Mouse (Mus musculus) kidney, postnatal 36 days (tissue): ENCODE results near the gene Gm44790.
"Not testable (repeated sequence)": the region's sequence is repeated elsewhere in the genome, so short reads cannot be mapped to it uniquely, and the experiment has no call there.

Experiments
- DNase-seq, 2 experiments: peaks; one replicate each; pipeline ENCODE4 v3.0.0; 2021 to 2022; ENCODE audit warnings: mixed read lengths in 2 of 2

Gm44790 gene

GRCm38 (mm10) chr6:86426358-86426757 is at the start of gene Gm44790:
Gene Gm44790, plus strand, starts transcription at chr6:86426658.
- DNase-seq, result no peak

DNA sequence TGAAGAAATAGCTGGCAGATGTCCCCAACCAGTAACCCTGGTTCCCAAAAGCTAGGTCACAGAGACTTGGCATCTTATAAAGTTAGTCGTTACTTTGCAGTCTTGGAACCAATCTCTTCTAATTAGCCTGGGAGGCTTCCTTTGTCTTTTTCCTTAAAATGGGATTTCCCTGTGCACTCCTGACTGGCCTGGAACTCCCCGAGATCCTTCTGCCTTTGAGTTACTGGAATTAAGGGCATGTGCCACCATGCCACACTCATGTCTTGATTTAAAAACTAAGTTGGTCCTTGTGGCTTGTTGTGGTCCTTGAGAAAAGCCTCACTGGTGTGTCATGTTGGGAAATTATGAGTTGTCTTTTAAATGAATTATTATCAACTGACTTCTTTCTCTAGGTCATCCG is 48.1 kb upstream of the Gm44790 start:
- DNase-seq, result no peak

GRCm38 (mm10) chr6:86380112-86380511 is 46.3 kb upstream of the Gm44790 start:
- not testable (repeated sequence) for DNase-seq

GRCm38 (mm10) chr6:86382551-86382950 is 43.9 kb upstream of the Gm44790 start:
- no peak for DNase-seq

DNA sequence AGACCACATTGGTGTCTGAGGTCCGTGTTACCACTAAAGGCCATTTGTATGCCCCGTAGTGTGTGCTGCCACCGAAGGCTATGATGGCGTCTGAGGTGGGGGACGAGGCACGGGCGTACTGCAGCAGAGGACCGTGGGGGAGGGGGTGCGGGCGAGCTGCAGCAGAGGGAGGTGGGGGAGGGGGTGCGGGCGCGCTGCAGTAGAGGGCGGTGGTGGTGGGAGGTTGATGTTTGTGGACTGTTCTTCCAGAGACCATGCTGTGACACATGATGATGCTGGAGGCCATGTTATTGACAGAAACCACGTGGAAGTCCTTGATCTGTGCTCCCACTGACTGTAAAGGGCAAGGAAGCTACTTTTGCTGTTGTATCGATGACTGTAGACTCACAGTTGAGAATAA is 43.1 kb upstream of the Gm44790 start:
- DNase-seq, result no peak

DNA sequence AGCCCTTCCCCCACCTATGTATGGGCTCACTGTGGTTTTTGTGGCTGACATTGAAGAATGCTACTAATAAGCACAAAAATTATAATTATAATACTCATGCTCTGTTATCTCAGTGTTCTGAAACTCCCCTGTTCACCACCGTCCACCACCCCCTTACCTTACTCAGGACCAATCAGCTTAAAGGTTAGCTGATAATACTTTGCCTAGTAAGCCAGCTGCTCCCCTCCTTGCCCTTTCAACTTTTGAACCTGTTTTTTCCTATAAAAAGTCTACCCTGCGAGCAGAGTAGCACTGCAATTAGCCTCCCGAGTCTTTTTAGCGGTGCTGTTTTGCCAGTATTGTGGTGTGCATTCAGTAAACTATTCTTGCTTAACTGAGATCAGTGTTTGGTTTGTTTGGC is 41.8 kb upstream of the Gm44790 start:
- no peak for DNase-seq

DNA sequence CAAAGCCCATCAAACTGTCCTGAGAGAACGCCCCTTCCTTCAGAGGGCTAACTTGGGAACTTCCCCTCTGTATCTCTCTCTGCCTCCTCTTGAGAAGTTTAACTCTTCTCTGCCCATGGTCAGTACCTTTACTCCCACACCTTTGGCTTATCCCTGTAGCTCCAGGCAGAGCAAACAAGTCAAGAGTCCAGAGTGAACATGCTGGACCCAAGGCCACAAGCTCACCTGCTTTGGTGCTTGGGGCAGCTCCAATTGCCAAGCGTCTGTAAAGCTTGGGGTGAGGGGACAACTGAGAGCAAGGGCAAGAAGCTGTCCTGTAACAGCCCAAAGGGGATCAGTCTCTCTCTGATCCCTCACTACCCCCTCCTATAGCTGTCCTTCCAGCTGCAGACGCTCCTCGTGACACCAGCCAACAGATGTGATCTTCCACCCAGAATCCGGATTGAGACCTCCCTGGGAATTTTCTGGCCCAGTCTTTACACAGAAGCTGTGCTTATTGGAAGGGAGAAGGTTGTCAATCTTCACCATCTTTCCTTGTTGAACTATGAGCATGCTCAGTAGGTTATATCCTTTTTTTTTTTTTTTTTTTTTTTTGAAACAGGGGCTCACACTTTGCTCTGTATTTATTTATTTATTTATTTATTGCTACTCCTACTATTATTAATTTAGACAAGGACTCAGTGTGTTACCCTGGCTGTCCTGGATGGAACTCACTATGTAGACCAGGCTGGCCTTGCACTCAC is 40.9 kb upstream of the Gm44790 start:
- no peak for DNase-seq

- peak; percentile 78 to 85 for DNase-seq
Observed at GRCm38 (mm10) chr6:86387313-86387712, 39.1 kb upstream of the Gm44790 start.

DNA sequence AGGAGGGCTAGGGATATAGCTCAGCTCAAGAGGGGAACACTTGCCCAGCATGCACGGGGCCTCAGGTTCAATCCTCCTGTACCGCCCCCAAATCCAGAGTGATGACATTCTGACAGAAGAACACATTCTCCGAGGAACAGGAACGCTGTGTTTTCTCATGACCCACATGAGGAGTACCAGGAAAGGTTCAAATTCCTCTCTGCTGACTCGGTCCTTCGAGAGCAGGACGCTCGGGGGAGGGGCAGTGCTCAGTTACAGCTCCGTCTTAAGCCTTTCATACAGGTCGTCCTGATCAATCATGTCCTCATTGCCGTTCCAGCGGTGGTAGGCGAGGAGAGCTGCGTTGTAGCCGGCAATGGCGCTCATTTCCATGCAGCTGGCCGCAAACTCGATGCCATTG is 38.0 kb upstream of the Gm44790 start:
- DNase-seq, result peak; percentile 58 to 70

- DNase-seq, result peak in 1 of 2 experiments; percentile 29
Observed at GRCm38 (mm10) chr6:86391326-86391725, 35.1 kb upstream of the Gm44790 start.

DNA sequence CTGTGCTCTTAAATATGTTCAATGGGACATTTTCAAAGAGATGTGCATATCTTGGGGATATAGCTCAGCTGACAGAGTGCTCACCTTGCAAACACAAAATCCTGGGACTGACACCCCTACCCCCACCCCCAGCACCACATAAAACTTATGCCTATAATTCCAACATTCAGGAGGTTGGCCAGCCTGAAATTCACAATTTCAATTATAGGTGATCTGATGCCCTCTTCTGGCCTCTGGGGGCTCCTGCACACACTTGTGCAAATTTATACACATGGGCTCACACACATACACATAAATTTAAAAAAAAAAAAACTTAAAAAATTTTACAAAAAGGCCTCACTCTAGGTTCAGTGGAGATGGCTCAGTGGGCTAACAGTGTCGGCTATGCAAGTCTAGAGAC is 33.3 kb upstream of the Gm44790 start:
- DNase-seq, result peak in 1 of 2 experiments; percentile 30

DNA sequence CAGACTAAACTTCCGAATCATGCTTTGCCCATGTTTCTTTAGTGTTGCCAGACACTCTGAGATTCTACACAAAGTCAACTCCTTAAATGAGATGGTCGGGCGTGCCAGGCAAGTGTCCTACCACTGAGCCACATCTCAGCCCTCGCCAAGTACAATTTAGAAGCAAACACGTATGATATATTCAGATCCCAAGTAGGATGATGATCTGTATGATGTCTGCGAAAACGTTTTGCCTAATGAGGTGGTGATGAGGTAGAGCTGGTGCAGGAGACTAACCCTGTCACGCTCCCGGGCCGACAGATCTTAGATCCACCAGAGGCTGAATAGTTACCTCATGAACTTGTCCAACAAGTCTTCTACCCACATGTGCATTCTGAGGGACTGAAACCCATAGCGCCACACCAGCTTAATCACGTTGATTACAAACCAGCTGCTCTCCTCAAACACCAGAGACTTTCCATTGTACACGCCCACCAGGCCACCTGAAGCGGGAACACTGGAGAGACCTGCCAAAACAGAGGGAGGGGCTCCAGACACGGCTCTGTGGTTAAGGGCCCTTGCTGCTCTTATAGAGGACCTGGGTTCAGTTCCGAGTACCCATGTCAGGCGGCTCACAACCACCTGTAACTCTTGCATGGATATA is 32.3 kb upstream of the Gm44790 start:
- DNase-seq, result no peak

GRCm38 (mm10) chr6:86395021-86395420 is 31.4 kb upstream of the Gm44790 start:
- DNase-seq, result no peak

DNA sequence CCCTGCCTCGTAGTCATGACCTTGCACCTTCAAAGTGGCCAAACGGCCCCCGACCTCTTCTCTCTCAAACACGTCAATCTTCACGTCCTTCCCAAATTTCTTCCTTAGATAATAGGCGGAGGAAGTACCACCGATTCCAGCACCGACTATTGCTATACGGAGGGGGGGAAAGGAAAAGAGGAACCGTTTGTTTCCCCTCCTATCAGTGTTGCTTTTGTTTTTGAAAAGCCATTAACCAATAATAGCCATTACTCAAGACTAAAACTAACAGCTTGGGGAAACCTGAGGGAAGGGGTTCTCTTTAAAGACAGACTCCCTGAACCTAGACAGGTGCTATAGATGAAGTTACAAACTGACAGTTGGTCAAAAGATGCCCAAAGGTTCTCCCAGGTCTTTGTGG is 30.5 kb upstream of the Gm44790 start:
- no peak for DNase-seq

GRCm38 (mm10) chr6:86396581-86397256 is 29.7 kb upstream of the Gm44790 start, which contains the start of gene Pcyox1:
Gene Pcyox1, minus strand, starts transcription at chr6:86397154.
- peak; percentile 89 to 94 for DNase-seq

- no peak for DNase-seq
Observed at GRCm38 (mm10) chr6:86397257-86397980, 29.0 kb upstream of the Gm44790 start.

DNA sequence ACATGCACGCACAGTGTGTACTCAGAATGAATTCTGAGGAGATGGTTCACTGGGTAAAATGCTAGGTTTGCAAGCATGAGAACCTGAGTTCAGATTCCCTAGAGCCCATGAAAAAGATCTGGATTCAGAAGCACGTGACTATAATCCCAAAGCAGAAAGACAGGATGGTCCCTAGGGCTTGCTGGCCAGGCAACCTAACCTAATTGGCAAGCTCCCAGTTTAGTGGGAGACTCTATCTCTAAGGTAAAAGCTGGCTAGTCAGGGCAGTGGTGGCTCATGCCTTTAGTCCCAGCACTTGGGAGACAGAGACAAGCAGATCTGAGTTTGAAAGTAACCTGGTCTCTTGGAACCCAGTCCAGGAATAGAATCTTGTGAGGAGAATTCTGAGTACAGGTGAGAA is 27.5 kb upstream of the Gm44790 start:
- DNase-seq, result no peak

DNA sequence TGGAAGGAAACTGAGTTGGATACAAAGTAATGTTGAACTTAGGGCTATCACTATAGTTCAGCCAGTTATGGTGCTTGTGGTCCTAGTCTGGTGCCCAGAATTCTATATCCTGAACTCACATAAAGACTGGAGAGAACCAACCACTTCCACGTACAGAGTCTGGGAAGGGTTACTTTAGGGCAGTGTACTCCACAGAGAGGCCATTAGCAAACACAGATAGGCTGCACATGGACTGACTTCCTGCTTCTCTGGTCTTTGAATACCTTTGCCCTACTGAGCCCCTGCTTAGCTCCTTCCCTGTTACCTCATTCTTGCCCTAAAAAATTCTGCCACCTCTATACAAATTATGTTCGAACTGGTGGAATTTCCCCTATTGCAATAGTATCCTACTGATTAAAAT is 26.5 kb upstream of the Gm44790 start:
- no peak for DNase-seq

- peak; percentile 89 to 92 for DNase-seq
Observed at GRCm38 (mm10) chr6:86400972-86401371, 25.5 kb upstream of the Gm44790 start.

GRCm38 (mm10) chr6:86402681-86403607 is 23.5 kb upstream of the Gm44790 start:
- DNase-seq, result no peak

DNA sequence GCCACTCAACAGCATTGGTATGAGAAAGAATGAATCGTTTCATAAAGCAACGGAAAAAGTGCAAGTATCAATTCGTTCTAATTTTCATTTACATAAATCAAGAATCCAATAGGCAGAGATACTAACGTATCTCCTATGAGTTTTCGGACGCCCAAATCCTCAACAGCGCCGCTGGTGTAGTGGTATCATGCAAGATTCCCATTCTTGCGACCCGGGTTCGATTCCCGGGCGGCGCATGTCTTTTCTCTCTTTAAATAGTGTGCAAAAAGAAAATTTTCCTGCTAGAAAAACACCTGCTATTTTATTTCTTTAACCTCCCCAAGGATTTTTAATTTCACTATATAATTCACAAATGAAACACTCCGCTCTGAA is 22.7 kb upstream of the Gm44790 start:
- DNase-seq, result peak; percentile 85 to 89
